Mouse (Mus musculus): ENCODE measurements around the gene Fam3c. TPM values are rescaled to one million over a fixed set of nuclear protein-coding genes. Genes with fewer than 3 reads are reported as not detected.

Fam3c gene
- total and polyA plus RNA-seq, 3 experiments: 28.2 to 396 (median 30.7) TPM

DNA sequence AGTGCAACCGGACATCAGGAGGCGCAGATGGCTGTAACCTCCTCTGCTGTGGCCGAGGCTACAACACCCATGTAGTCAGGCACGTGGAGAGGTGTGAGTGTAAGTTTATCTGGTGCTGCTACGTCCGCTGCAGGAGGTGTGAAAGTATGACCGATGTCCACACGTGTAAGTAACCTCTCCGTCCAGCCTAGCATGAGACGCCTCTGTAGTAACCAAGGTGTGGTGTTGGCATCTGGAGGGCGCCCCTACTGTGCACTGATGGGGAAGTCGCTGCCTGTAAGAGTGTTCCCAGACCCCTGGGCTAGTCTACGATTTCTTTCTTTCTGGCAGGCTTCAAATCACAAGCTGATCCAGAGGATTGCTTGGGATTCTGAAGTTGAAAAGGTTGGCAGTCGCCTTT is 58.0 kb downstream of the Fam3c start:
- Histone ChIP-seq H3K79me2 (ENCODE audit: control insufficient read depth, insufficient read depth, low read length, poor library complexity) (no peaks in the 10 kb centered on the region), H3K9me3 (replicated peaks; ENCODE audit: insufficient read depth, low read length) (no peaks in the 10 kb centered on the region), H3K27me3 (ENCODE audit: control insufficient read depth in 1 of 2, insufficient read depth in 2 of 2, low read length in 2 of 2) (no peaks in the 10 kb centered on the region; a peak in 1 of 4 replicates), H3K4me3 (ENCODE audit: control insufficient read depth in 1 of 2, insufficient read depth in 1 of 2, low read depth in 2 of 2, low read length in 2 of 2) (no peak overlapping the region), H3K27ac (ENCODE audit: control insufficient read depth, low read depth, low read length) (no peak overlapping the region), H3K9ac (ENCODE audit: control insufficient read depth, low read depth, low read length, poor library complexity, severe bottlenecking) (no peak overlapping the region), H3K4me1 (ENCODE audit: control insufficient read depth in 1 of 2, insufficient read depth in 2 of 2, low read length in 2 of 2) (no peaks in the 10 kb centered on the region), H3K36me3 (ENCODE audit: control insufficient read depth in 1 of 2, insufficient read depth in 2 of 2, low read length in 2 of 2) (no peaks in the 10 kb centered on the region)
- DNase-seq (ENCODE audit: low read depth, low spot score): no peak
- TF ChIP-seq ETS1 (IDR thresholded peaks at IDR 0.05; ENCODE audit: low read depth, low read length) (no peak), POLR2A (IDR thresholded peaks at IDR 0.05; ENCODE audit: control insufficient read depth in 1 of 2, insufficient read depth in 1 of 2, low read depth in 1 of 2, low read length in 2 of 2, poor library complexity in 1 of 2) (no peak)

DNA sequence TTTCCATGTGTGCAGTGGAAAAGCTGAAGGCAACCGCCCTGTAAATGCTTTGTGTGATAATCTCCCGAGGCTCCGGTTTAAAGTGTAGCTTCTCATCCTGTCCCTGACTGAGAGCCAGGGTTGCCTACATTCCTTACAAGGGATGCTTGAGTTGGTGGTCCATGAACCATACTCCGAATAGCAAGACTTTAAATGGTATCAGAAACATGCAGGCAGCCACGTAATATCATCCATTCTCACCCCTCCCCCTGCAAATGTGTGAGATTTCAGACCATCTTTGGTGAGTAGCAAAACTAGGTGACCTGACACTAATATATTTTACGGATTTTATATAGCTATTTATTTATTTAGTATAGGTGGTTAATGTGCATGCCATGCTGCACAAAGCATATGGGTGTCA is 59.0 kb downstream of the Fam3c start:
- H3K27me3 ChIP-seq (ENCODE audit: control insufficient read depth in 1 of 2, insufficient read depth in 2 of 2, low read length in 2 of 2): peaks cover 0 to under 1% of the 10 kb centered on the region in 2 experiments; a peak in 1 of 4 replicates
- no peak for TF ChIP-seq BHLHE40 (IDR thresholded peaks at IDR 0.05; ENCODE audit: borderline replicate concordance, low read depth, low read length)
- TF ChIP-seq NELFE (IDR thresholded peaks at IDR 0.05; ENCODE audit: low read depth, low read length): no peak
- no peak for TF ChIP-seq TBP (IDR thresholded peaks at IDR 0.05; ENCODE audit: low read depth, low read length)
- no peak for TF ChIP-seq KAT2A (conservative IDR thresholded peaks at IDR 0.05; ENCODE audit: low read depth, low read length)
- TF ChIP-seq USF1 (IDR thresholded peaks at IDR 0.05; ENCODE audit: low read depth, low read length): no peak
- TF ChIP-seq MAFK (IDR thresholded peaks at IDR 0.05; ENCODE audit: borderline replicate concordance, low read depth, low read length): no peak
- no peak for TF ChIP-seq HCFC1 (IDR thresholded peaks at IDR 0.05; ENCODE audit: low read depth, low read length)
- TF ChIP-seq ZNF384 (IDR thresholded peaks at IDR 0.05; ENCODE audit: low read depth, low read length): no peak
- TF ChIP-seq GATA1 (IDR thresholded peaks at IDR 0.05; ENCODE audit: low read depth, low read length): no peak
- TF ChIP-seq CHD2 (IDR thresholded peaks at IDR 0.05; ENCODE audit: low read length): no peak
- TF ChIP-seq MXI1 (IDR thresholded peaks at IDR 0.05; ENCODE audit: low read depth, low read length): no peak
- TF ChIP-seq SIN3A (IDR thresholded peaks at IDR 0.05; ENCODE audit: low read length): no peak
- no peak for TF ChIP-seq JUND (IDR thresholded peaks at IDR 0.05; ENCODE audit: low read depth, low read length)
- no peak for TF ChIP-seq POLR2AphosphoS5 (IDR thresholded peaks at IDR 0.05; ENCODE audit: borderline replicate concordance, low read depth, low read length)
- no peak for TF ChIP-seq CTCF (IDR thresholded peaks at IDR 0.05 in 2 of 3, conservative IDR thresholded peaks at IDR 0.05 in 1 of 3; ENCODE audit: control insufficient read depth in 1 of 3, insufficient read depth in 1 of 3, low read depth in 2 of 3, low read length in 3 of 3, poor library complexity in 1 of 3, severe bottlenecking in 1 of 3)
- TF ChIP-seq MAX (IDR thresholded peaks at IDR 0.05; ENCODE audit: low read length): no peak
- TF ChIP-seq USF2 (IDR thresholded peaks at IDR 0.05; ENCODE audit: borderline replicate concordance in 1 of 2, insufficient read depth in 1 of 2, low read depth in 1 of 2, low read length in 2 of 2): no peak
- no peak for TF ChIP-seq MEF2A (IDR thresholded peaks at IDR 0.05; ENCODE audit: extremely low read depth, insufficient replicate concordance, low read depth, low read length, poor library complexity, severe bottlenecking)
- no peaks in the 10 kb centered on the region for H3K36me3 ChIP-seq (ENCODE audit: control insufficient read depth in 1 of 2, insufficient read depth in 2 of 2, low read length in 2 of 2)
- H3K9me3 ChIP-seq (replicated peaks; ENCODE audit: insufficient read depth, low read length): no peaks in the 10 kb centered on the region
- H3K4me3 ChIP-seq (ENCODE audit: control insufficient read depth in 1 of 2, insufficient read depth in 1 of 2, low read depth in 2 of 2, low read length in 2 of 2): no peak overlapping the region
- no peak overlapping the region for H3K9ac ChIP-seq (ENCODE audit: control insufficient read depth, low read depth, low read length, poor library complexity, severe bottlenecking)
- H3K79me2 ChIP-seq (ENCODE audit: control insufficient read depth, insufficient read depth, low read length, poor library complexity): no peaks in the 10 kb centered on the region
- no peaks in the 10 kb centered on the region for H3K4me1 ChIP-seq (ENCODE audit: control insufficient read depth in 1 of 2, insufficient read depth in 2 of 2, low read length in 2 of 2)
- H3K27ac ChIP-seq (ENCODE audit: control insufficient read depth, low read depth, low read length): no peak overlapping the region
- DNase-seq (ENCODE audit: low read depth, low spot score): no peak

Data from MEL (cell line).